Mouse (Mus musculus): ENCODE measurements around the gene Tat. TPM values are rescaled to one million over a fixed set of nuclear protein-coding genes. Genes with fewer than 3 reads are reported as not detected.

The Tat gene
- total RNA-seq, 2 experiments from 2014 or later: 8.9 to 35.1 TPM

DNA sequence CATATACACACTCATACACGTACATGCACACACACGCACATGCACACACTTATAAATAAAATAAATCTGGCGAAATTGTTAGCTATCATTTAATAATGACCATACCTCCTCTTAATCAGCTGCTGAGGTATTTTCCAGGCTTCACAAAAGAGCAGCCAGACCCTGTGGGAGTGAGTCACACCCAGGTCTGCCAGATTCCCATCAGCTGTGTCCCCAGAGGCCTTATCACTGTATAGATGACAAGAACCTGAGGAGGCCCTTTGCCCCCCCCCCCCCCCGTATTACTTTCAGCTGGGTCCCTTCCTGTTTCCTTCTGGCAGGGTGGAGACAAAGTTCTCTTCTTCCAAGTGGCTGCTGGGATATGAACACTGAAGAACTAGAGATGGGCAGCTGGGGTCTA lies 50.3 kb downstream of the Tat start:
- DNase-seq: no peak

Other genes with a start within 250 kb of the Tat start
- 10 to 100 TPM; 72.7 to 76.1 TPM for gene Ap1g1, start 211.9 kb upstream of the Tat start, total RNA-seq (2021)
- 10 to 100 TPM in 1 of 2 experiments, 1 to 10 TPM in 1; 8.0 to 11.4 TPM for gene Phlpp2, start 121.9 kb upstream of the Tat start, total RNA-seq (2021)
- gene Marveld3, start 28.2 kb upstream of the Tat start, total RNA-seq (2021): under 1 TPM; 0.27 to 0.90 TPM
- gene Chst4, start 49.3 kb downstream of the Tat start, total RNA-seq (2021): 1 to 10 TPM; 2.6 to 3.6 TPM
- 1 to 10 TPM; 6.4 to 6.7 TPM for gene Zfp612, start 89.3 kb downstream of the Tat start, total RNA-seq (2021)
- not detected for gene Gm21964, start 110.8 kb downstream of the Tat start, total RNA-seq (2021)
- not detected for gene Gm17720, start 112.3 kb downstream of the Tat start, total RNA-seq (2021)
- gene Calb2, start 177.8 kb downstream of the Tat start, total RNA-seq (2021): under 1 TPM; 0.21 to 0.24 TPM
- 1 to 10 TPM; 6.5 to 7.8 TPM for gene Cmtr2, start 225.2 kb downstream of the Tat start, total RNA-seq (2021)

Measured in adrenal gland, postnatal 10 days (tissue).